Mouse (Mus musculus) thymus, postnatal 25 days (tissue): ENCODE measurements around the gene Jade3.

ENCODE experiments used
- DNase-seq: peaks from one replicate; pipeline ENCODE4 v3.0.0; 2022

Jade3 gene

DNA sequence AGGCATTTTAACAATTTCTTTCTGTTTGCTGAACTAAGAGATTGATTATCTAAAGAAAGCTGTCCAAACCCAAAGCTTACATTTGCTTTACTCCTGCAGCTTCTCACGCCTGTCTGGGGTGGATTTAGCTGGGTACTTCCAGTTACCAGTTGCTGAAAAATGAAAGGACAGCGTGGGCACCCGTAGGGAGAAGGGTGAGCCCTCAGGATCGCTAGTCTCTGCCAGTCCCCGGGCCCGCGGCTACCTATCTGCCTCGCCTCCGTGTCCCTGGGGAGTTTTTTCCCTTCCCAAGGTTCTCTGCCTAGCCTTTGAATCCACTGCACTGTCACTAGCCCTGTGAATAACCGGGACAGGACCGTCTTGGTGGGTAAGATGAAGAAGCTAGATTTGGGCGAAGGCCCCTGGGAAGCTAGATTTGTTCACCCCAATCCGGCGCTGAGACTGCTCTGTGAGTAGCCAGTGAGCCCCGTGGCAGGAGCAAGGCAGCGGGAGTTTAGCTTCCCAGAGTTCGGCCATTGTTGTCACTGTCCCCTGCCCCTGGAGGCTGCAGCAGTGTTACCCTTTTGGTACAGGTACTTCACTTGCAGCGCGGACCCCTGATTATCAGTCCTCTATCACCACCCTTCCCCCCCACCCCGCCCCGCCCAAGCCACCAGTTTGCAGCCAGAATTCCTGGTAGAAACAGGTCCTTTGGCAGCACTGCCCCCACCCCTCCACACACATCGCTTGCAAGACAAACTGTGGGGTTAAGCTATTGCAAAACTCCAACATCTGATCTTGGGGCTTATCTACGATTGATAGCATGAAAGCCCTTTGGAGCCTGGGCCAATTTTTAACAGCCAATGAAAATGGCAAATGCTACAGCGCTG is 122.8 kb downstream of the Jade3 start:
- DNase-seq = no peak

DNA sequence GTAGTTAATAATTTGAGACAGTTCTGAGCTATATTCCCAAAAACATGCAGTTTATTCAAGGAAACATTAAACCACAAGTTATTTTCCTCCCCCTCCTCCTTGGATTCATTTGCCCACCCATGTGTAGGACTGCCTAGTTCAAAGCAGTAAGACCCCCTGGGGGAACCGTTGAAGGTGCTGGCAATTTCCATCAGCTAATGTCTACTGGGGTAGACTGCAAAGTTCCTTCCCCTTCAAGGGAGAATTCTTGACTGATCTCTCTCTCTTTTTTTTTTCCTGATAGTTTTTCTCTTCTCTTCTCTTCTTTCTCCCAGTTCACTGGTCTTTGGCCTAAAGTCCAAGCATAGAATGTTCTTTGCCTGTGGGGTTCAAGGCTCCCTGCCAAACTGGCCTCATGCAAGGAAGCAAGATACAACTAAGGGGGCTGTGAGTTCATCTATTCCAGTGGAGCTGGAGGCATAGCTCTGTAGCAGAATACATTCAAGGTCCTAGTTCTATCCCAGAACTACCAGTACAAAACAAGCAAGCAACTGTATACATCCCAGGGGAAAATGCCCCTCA is 123.5 kb downstream of the Jade3 start:
- DNase-seq = no peak

DNA sequence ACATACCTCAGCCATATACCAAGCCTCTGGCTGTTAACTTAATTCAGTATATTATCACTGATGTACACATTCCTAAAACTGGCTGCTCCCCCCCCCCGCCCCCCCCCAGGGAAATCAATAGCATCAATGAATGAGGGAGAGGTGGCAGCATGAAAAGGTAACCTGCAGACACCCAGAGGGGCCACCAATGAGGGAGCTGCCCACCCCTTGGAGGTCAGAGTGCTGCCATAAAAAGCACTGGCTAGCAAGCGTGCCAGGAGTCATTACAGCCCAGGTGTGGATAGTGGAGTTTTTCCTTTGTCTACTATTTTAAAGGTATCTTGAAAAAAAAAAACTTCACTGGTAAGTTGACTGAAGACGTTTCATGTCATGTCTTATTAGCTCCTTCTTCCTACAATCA is 124.0 kb downstream of the Jade3 start, which contains the start of gene Rgn:
TSS of gene Rgn (plus strand) at position 256 of the 400 bp plus-strand sequence.
- DNase-seq = no peak

DNA sequence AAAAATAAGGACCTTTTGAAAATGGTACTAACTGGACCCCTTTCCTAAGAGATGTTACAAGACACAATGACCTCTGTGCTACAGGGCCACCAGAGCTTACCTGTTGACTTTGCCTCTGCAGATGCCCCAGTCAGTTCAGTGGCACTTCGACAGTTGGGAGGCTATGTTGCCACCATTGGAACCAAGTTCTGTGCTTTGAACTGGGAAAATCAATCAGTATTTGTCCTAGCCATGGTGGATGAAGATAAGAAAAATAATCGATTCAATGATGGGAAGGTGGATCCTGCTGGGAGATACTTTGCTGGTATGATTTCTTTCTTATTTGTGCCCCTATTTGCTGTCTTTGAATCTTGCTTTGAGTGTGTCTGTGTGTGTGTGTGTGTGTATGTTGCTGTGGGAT is 126.7 kb downstream of the Jade3 start:
- DNase-seq = no peak

DNA sequence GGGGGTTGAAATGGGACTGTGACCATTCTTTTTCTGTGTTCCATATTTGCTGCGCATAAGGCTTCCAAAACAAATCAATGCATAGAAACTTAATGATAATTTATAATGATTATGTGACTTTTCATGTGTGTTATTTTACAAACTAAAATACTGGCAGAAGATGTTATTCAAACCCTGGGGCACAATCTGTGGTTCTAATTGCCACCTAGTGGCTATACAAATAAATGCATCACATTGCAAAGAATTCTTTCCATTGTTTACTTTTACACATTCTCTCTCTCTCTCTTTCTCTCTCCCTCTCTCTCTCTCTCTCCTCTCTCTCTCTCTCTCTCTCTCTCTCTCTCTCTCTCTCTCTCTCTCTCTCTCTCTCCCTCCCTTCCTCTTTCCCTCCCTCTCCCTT is 136.4 kb downstream of the Jade3 start:
- no peak for DNase-seq

DNA sequence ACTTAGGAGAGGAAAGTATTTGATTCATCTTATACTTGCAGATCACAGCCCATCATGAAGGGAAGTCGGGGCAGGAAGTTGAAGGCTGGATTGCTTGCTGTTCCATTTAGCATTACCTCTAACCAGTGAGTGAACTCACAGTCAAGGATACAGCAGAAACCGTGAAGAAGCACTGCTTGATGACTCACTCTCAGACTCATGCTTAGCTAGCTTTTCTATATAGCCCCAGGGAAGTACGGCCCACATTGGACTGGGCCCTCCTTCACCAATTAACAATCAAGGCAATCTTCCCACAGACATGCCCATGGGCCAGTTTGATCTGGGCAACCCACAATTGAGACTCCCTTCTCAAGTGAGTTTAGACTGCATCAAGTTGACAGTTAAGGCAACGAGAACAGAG is 138.5 kb downstream of the Jade3 start:
- DNase-seq = no peak
